Mouse (Mus musculus) midbrain, embryonic 13.5 days (tissue): ENCODE data around the gene Nrl. TPM values are rescaled to one million over a fixed set of nuclear protein-coding genes. Genes with fewer than 3 reads are reported as not detected.
A peak's percentile ranks its signal among the peaks of the same experiment; 100 is the strongest.

Source experiments
- ATAC-seq: fragments of 200-750 bp; cut with Nextera tagmentation; 2 replicates; pipeline ENCODE4 v1.8.0; 2017; ENCODE audit warnings: mild to moderate bottlenecking, moderate TSS enrichment, moderate library complexity
- H3K27ac ChIP-seq: fragments of 300-500 bp; sonication (generic); 2 replicates; pipeline ENCODE4 v1.5.1; 2015; ENCODE audit warnings: inconsistent platforms, mild to moderate bottlenecking, moderate library complexity
- H3K27me3 ChIP-seq: fragments of 300-500 bp; sonication (generic); 2 replicates; pipeline ENCODE4 v1.6.1; 2015; ENCODE audit warnings: mild to moderate bottlenecking, inconsistent platforms
- H3K36me3 ChIP-seq: fragments of 300-500 bp; sonication (generic); 2 replicates; pipeline ENCODE4 v1.6.1; 2015; ENCODE audit warnings: mild to moderate bottlenecking, inconsistent platforms
- H3K4me1 ChIP-seq: fragments of 300-500 bp; sonication (generic); replicated peaks from 2 replicates; pipeline ENCODE4 v1.6.1; 2015; ENCODE audit warnings: inconsistent platforms
- H3K4me2 ChIP-seq: fragments of 300-500 bp; sonication (generic); replicated peaks from 2 replicates; pipeline ENCODE4 v1.6.1; 2015; ENCODE audit warnings: moderate library complexity, mild to moderate bottlenecking, inconsistent platforms
- H3K4me3 ChIP-seq: fragments of 300-500 bp; sonication (generic); replicated peaks from 2 replicates; pipeline ENCODE4 v1.5.1; 2015; ENCODE audit warnings: mild to moderate bottlenecking, inconsistent platforms
- H3K9ac ChIP-seq: fragments of 300-500 bp; sonication (generic); replicated peaks from 2 replicates; pipeline ENCODE4 v1.6.1; 2015; ENCODE audit warnings: mild to moderate bottlenecking, inconsistent platforms
- H3K9me3 ChIP-seq: fragments of 300-500 bp; sonication (generic); 2 replicates; pipeline ENCODE4 v1.6.1; 2016; ENCODE audit warnings: mild to moderate bottlenecking, inconsistent platforms
- WGBS: fragments of 180-500 bp; shearing (Covaris S2); methylation state at CpG from one replicate; pipeline ENCODE4 v1.1.7; 2015; 5-methylcytosine and 5-hydroxymethylcytosine counted together
- polyA plus RNA-seq: library from polyadenylated mRNA; unstranded; fragments of >200 nt; fragmentation: Nextera tagmentation; extraction: Ambion mirVana; gene quantifications from 2 replicates; pipeline ENCODE4 v1.2.1, GENCODE M21; 2015

Gene Nrl
- polyA plus RNA-seq, 1 experiment from 2014 or later = 0.08 TPM

GRCm38 (mm10) chr14:55524062-55524461, 719 bp downstream of the Nrl start:
- Histone ChIP-seq H3K27ac (no peak overlapping the region), H3K4me2 (no peak overlapping the region), H3K27me3 (peaks cover 25% of the 10 kb centered on the region), H3K9ac (no peak overlapping the region), H3K4me3 (no peak overlapping the region), H3K4me1 (peaks cover 17% of the 10 kb centered on the region), H3K36me3 (no peaks in the 10 kb centered on the region), H3K9me3 (no peaks in the 10 kb centered on the region)
- ATAC-seq = no peak
- WGBS = 60% methylated on average over 4 of the region's 4 CpGs

- H3K9ac ChIP-seq = peak overlapping the region; percentile 72
- H3K36me3 ChIP-seq = no peaks in the 10 kb centered on the region
- no peaks in the 10 kb centered on the region for H3K9me3 ChIP-seq
- under 1% methylated on average over 61 of the region's 61 CpGs for WGBS
- peaks cover 24% of the 10 kb centered on the region for H3K27me3 ChIP-seq
- peaks cover 29% of the 10 kb centered on the region for H3K4me1 ChIP-seq
- peak overlapping the region; percentile 77 for H3K27ac ChIP-seq
- H3K4me3 ChIP-seq = peak overlapping the region; percentile 56
- H3K4me2 ChIP-seq = peak overlapping the region; percentile 87
- ATAC-seq = peak; percentile 76
These were observed 4.1 kb downstream of the Nrl start for GRCm38 (mm10) chr14:55520451-55521361.

GRCm38 (mm10) chr14:55519604-55520003, 5.2 kb downstream of the Nrl start:
- Histone ChIP-seq H3K9me3 (no peaks in the 10 kb centered on the region), H3K27ac (no peak overlapping the region), H3K27me3 (peaks cover 24% of the 10 kb centered on the region), H3K36me3 (no peaks in the 10 kb centered on the region), H3K4me3 (0 out of 2 replicates have a peak overlapping the region, but pooled peaks have one; percentile 1), H3K4me2 (0 out of 2 replicates have a peak overlapping the region, but pooled peaks have one; percentile 4), H3K4me1 (peaks cover 29% of the 10 kb centered on the region), H3K9ac (no peak overlapping the region)
- no peak for ATAC-seq
- 61% methylated on average over 4 of the region's 4 CpGs for WGBS

GRCm38 (mm10) chr14:55518897-55519296, 5.9 kb downstream of the Nrl start:
- WGBS = 20% methylated on average over 2 of the region's 2 CpGs
- Histone ChIP-seq H3K9me3 (no peaks in the 10 kb centered on the region), H3K4me2 (no peak overlapping the region), H3K36me3 (no peaks in the 10 kb centered on the region), H3K4me1 (peaks cover 29% of the 10 kb centered on the region), H3K27me3 (peaks cover 24% of the 10 kb centered on the region), H3K4me3 (no peak overlapping the region), H3K9ac (no peak overlapping the region), H3K27ac (no peak overlapping the region; the same call in 1 of the 2 replicates)
- ATAC-seq = peak; percentile 74

- Histone ChIP-seq H3K4me1 (peaks cover 32% of the 10 kb centered on the region), H3K9me3 (no peaks in the 10 kb centered on the region), H3K9ac (no peak overlapping the region), H3K36me3 (no peaks in the 10 kb centered on the region), H3K4me3 (no peak overlapping the region), H3K4me2 (no peak overlapping the region), H3K27ac (no peak overlapping the region), H3K27me3 (peaks cover 6% of the 10 kb centered on the region)
- ATAC-seq = no peak
- 82% methylated on average over 4 of the region's 4 CpGs for WGBS
These were observed 8.9 kb downstream of the Nrl start for GRCm38 (mm10) chr14:55515846-55516245.

- Histone ChIP-seq H3K4me1 (peaks cover 23% of the 10 kb centered on the region), H3K9me3 (no peaks in the 10 kb centered on the region), H3K4me2 (no peak overlapping the region), H3K9ac (no peak overlapping the region), H3K27ac (no peak overlapping the region), H3K36me3 (no peaks in the 10 kb centered on the region), H3K4me3 (no peak overlapping the region), H3K27me3 (no peaks in the 10 kb centered on the region)
- ATAC-seq = no peak
- 74% methylated on average over 10 of the region's 10 CpGs for WGBS
These were observed 10.9 kb downstream of the Nrl start for GRCm38 (mm10) chr14:55513927-55514326.

- H3K4me3 ChIP-seq = no peak overlapping the region
- peaks cover 18% of the 10 kb centered on the region; the same call in 1 of the 2 replicates for H3K36me3 ChIP-seq
- no peak overlapping the region for H3K27ac ChIP-seq
- H3K9ac ChIP-seq = no peak overlapping the region
- WGBS = 60% methylated on average over 7 of the region's 7 CpGs
- ATAC-seq = peak; percentile 39
- H3K4me2 ChIP-seq = no peak overlapping the region
- H3K4me1 ChIP-seq = peaks cover 18% of the 10 kb centered on the region
- no peaks in the 10 kb centered on the region for H3K9me3 ChIP-seq
- no peaks in the 10 kb centered on the region for H3K27me3 ChIP-seq
These were observed 13.7 kb downstream of the Nrl start for GRCm38 (mm10) chr14:55511037-55511436.

- H3K4me1 ChIP-seq = peaks cover 18% of the 10 kb centered on the region
- 81% methylated on average over 17 of the region's 22 CpGs for WGBS
- no peak within 1 kb of the TSS for H3K4me3 ChIP-seq
- no peak within 1 kb of the TSS for H3K4me2 ChIP-seq
- no peaks in the 10 kb centered on the region for H3K9me3 ChIP-seq
- ATAC-seq = no peak
- no peak within 1 kb of the TSS for H3K27ac ChIP-seq
- H3K27me3 ChIP-seq = no peaks in the 10 kb centered on the region
- no peak within 1 kb of the TSS for H3K9ac ChIP-seq
- peaks cover 18% of the 10 kb centered on the region; the same call in 1 of the 2 replicates for H3K36me3 ChIP-seq
These were observed 14.6 kb downstream of the Nrl start, which contains the start of gene Cpne6 for GRCm38 (mm10) chr14:55510125-55510731. Gene Cpne6, plus strand, starts transcription at chr14:55510445.

GRCm38 (mm10) chr14:55509540-55509939, 15.2 kb downstream of the Nrl start:
- WGBS = 79% methylated on average over 10 of the region's 10 CpGs
- no peak overlapping the region for H3K9ac ChIP-seq

GRCm38 (mm10) chr14:55507801-55508200, 17.0 kb downstream of the Nrl start:
- H3K27me3 ChIP-seq = no peaks in the 10 kb centered on the region
- no peak overlapping the region for H3K4me2 ChIP-seq
- H3K36me3 ChIP-seq = peaks cover 31% of the 10 kb centered on the region; the same call in 1 of the 2 replicates
- no peak overlapping the region; the same call in 1 of the 2 replicates for H3K27ac ChIP-seq
- no peak for ATAC-seq
- H3K4me1 ChIP-seq = peaks cover 18% of the 10 kb centered on the region
- no peaks in the 10 kb centered on the region for H3K9me3 ChIP-seq
- H3K4me3 ChIP-seq = no peak overlapping the region
- H3K9ac ChIP-seq = no peak overlapping the region
- 65% methylated on average over 7 of the region's 7 CpGs for WGBS

More at GRCm38 (mm10) chr14:55509540-55509939, 15.2 kb downstream of the Nrl start:
- Histone ChIP-seq H3K4me2 (no peak overlapping the region), H3K27me3 (no peaks in the 10 kb centered on the region), H3K36me3 (peaks cover 18% of the 10 kb centered on the region; the same call in 1 of the 2 replicates), H3K9me3 (no peaks in the 10 kb centered on the region), H3K4me3 (no peak overlapping the region), H3K4me1 (peaks cover 18% of the 10 kb centered on the region), H3K27ac (no peak overlapping the region)
- ATAC-seq = no peak

GRCm38 (mm10) chr14:55505612-55506011, 19.2 kb downstream of the Nrl start:
- H3K27me3 ChIP-seq = no peaks in the 10 kb centered on the region
- H3K4me3 ChIP-seq = no peak overlapping the region
- 92% methylated on average over 9 of the region's 9 CpGs for WGBS

GRCm38 (mm10) chr14:55497449-55497821, 27.3 kb downstream of the Nrl start:
- H3K36me3 ChIP-seq = peaks cover 88% of the 10 kb centered on the region

More at GRCm38 (mm10) chr14:55505612-55506011, 19.2 kb downstream of the Nrl start:
- H3K4me1 ChIP-seq = peaks cover 9% of the 10 kb centered on the region; the same call in 1 of the 2 replicates
- H3K27ac ChIP-seq = no peak overlapping the region
- H3K9ac ChIP-seq = no peak overlapping the region
- H3K9me3 ChIP-seq = no peaks in the 10 kb centered on the region
- no peak for ATAC-seq
- no peak overlapping the region for H3K4me2 ChIP-seq
- H3K36me3 ChIP-seq = peaks cover 53% of the 10 kb centered on the region

More at GRCm38 (mm10) chr14:55497449-55497821, 27.3 kb downstream of the Nrl start:
- no peak overlapping the region for H3K27ac ChIP-seq
- no peaks in the 10 kb centered on the region for H3K9me3 ChIP-seq
- H3K9ac ChIP-seq = no peak overlapping the region; the same call in 1 of the 2 replicates
- 30% methylated on average over 6 of the region's 6 CpGs for WGBS
- H3K4me2 ChIP-seq = no peak overlapping the region
- ATAC-seq = peak; percentile 78
- no peak overlapping the region for H3K4me3 ChIP-seq
- no peaks in the 10 kb centered on the region for H3K27me3 ChIP-seq
- H3K4me1 ChIP-seq = peaks cover 11% of the 10 kb centered on the region
